Mouse (Mus musculus): Measurements from ENCODE around the gene Ppef1. TPM values are rescaled to one million over a fixed set of nuclear protein-coding genes. Genes with fewer than 3 reads are reported as not detected.

The Ppef1 gene
- polyA plus RNA-seq, 1 experiment = not detected

- Histone ChIP-seq H3K4me3 (ENCODE audit: low read depth, low read length) (no peak overlapping the region), H3K4me1 (ENCODE audit: control insufficient read depth, insufficient read depth, low read length) (no peaks in the 10 kb centered on the region), H3K27me3 (ENCODE audit: control insufficient read depth, insufficient read depth, low read length, poor library complexity, severe bottlenecking) (no peaks in the 10 kb centered on the region), H3K27ac (ENCODE audit: insufficient read depth, low read length) (no peak overlapping the region), H3K9me3 (replicated peaks; ENCODE audit: control insufficient read depth, insufficient read depth, low read length, poor library complexity, severe bottlenecking) (no peaks in the 10 kb centered on the region), H3K9ac (ENCODE audit: low read depth, poor library complexity, severe bottlenecking) (no peak overlapping the region), H3K36me3 (ENCODE audit: control insufficient read depth, insufficient read depth, low read length, poor library complexity, severe bottlenecking) (no peaks in the 10 kb centered on the region)
- no peak for TF ChIP-seq EP300 (IDR thresholded peaks at IDR 0.05; ENCODE audit: insufficient read depth, low read depth, low read length)
- no peak for TF ChIP-seq POLR2A (IDR thresholded peaks at IDR 0.05; ENCODE audit: insufficient read depth, low read length)
- no peak for TF ChIP-seq CTCF (IDR thresholded peaks at IDR 0.05; ENCODE audit: low read depth, low read length)
Observed at GRCm38 (mm10) chrX:160690094-160690493, 45.5 kb downstream of the Ppef1 start.

GRCm38 (mm10) chrX:160669992-160670391, 65.6 kb downstream of the Ppef1 start:
- no peaks in the 10 kb centered on the region for H3K9me3 ChIP-seq (replicated peaks; ENCODE audit: control insufficient read depth, insufficient read depth, low read length, poor library complexity, severe bottlenecking)
- no peak overlapping the region for H3K27ac ChIP-seq (ENCODE audit: insufficient read depth, low read length)
- H3K9ac ChIP-seq (ENCODE audit: low read depth, poor library complexity, severe bottlenecking) = no peak overlapping the region
- H3K4me1 ChIP-seq (ENCODE audit: control insufficient read depth, insufficient read depth, low read length) = no peaks in the 10 kb centered on the region
- no peaks in the 10 kb centered on the region for H3K27me3 ChIP-seq (ENCODE audit: control insufficient read depth, insufficient read depth, low read length, poor library complexity, severe bottlenecking)
- H3K36me3 ChIP-seq (ENCODE audit: control insufficient read depth, insufficient read depth, low read length, poor library complexity, severe bottlenecking) = no peaks in the 10 kb centered on the region
- TF ChIP-seq POLR2A (IDR thresholded peaks at IDR 0.05; ENCODE audit: insufficient read depth, low read length) = no peak
- no peak for TF ChIP-seq EP300 (IDR thresholded peaks at IDR 0.05; ENCODE audit: insufficient read depth, low read depth, low read length)
- no peak for TF ChIP-seq CTCF (IDR thresholded peaks at IDR 0.05; ENCODE audit: low read depth, low read length)
- no peak overlapping the region for H3K4me3 ChIP-seq (ENCODE audit: low read depth, low read length)

GRCm38 (mm10) chrX:160610882-160611644, 124.5 kb downstream of the Ppef1 start:
- Histone ChIP-seq H3K27me3 (ENCODE audit: control insufficient read depth, insufficient read depth, low read length, poor library complexity, severe bottlenecking) (no peaks in the 10 kb centered on the region), H3K4me1 (ENCODE audit: control insufficient read depth, insufficient read depth, low read length) (no peaks in the 10 kb centered on the region), H3K9ac (ENCODE audit: low read depth, poor library complexity, severe bottlenecking) (no peak overlapping the region), H3K27ac (ENCODE audit: insufficient read depth, low read length) (no peak overlapping the region), H3K36me3 (ENCODE audit: control insufficient read depth, insufficient read depth, low read length, poor library complexity, severe bottlenecking) (no peaks in the 10 kb centered on the region), H3K4me3 (ENCODE audit: low read depth, low read length) (no peak overlapping the region), H3K9me3 (replicated peaks; ENCODE audit: control insufficient read depth, insufficient read depth, low read length, poor library complexity, severe bottlenecking) (no peaks in the 10 kb centered on the region)
- no peak for TF ChIP-seq POLR2A (IDR thresholded peaks at IDR 0.05; ENCODE audit: insufficient read depth, low read length)
- no peak for TF ChIP-seq CTCF (IDR thresholded peaks at IDR 0.05; ENCODE audit: low read depth, low read length)
- no peak for TF ChIP-seq EP300 (IDR thresholded peaks at IDR 0.05; ENCODE audit: insufficient read depth, low read depth, low read length)

- Histone ChIP-seq H3K36me3 (ENCODE audit: control insufficient read depth, insufficient read depth, low read length, poor library complexity, severe bottlenecking) (no peaks in the 10 kb centered on the region), H3K27me3 (ENCODE audit: control insufficient read depth, insufficient read depth, low read length, poor library complexity, severe bottlenecking) (no peaks in the 10 kb centered on the region), H3K27ac (ENCODE audit: insufficient read depth, low read length) (no peak overlapping the region), H3K4me1 (ENCODE audit: control insufficient read depth, insufficient read depth, low read length) (no peaks in the 10 kb centered on the region), H3K4me3 (ENCODE audit: low read depth, low read length) (no peak overlapping the region), H3K9me3 (replicated peaks; ENCODE audit: control insufficient read depth, insufficient read depth, low read length, poor library complexity, severe bottlenecking) (no peaks in the 10 kb centered on the region), H3K9ac (ENCODE audit: low read depth, poor library complexity, severe bottlenecking) (no peak overlapping the region)
- TF ChIP-seq EP300 (IDR thresholded peaks at IDR 0.05; ENCODE audit: insufficient read depth, low read depth, low read length) = no peak
- TF ChIP-seq POLR2A (IDR thresholded peaks at IDR 0.05; ENCODE audit: insufficient read depth, low read length) = no peak
- no peak for TF ChIP-seq CTCF (IDR thresholded peaks at IDR 0.05; ENCODE audit: low read depth, low read length)
Observed at GRCm38 (mm10) chrX:160610482-160610881, 125.1 kb downstream of the Ppef1 start.

- H3K4me1 ChIP-seq (ENCODE audit: control insufficient read depth, insufficient read depth, low read length) = no peaks in the 10 kb centered on the region
- no peak overlapping the region for H3K9ac ChIP-seq (ENCODE audit: low read depth, poor library complexity, severe bottlenecking)
- no peak overlapping the region for H3K27ac ChIP-seq (ENCODE audit: insufficient read depth, low read length)
- H3K4me3 ChIP-seq (ENCODE audit: low read depth, low read length) = no peak overlapping the region
- no peaks in the 10 kb centered on the region for H3K9me3 ChIP-seq (replicated peaks; ENCODE audit: control insufficient read depth, insufficient read depth, low read length, poor library complexity, severe bottlenecking)
- no peaks in the 10 kb centered on the region for H3K27me3 ChIP-seq (ENCODE audit: control insufficient read depth, insufficient read depth, low read length, poor library complexity, severe bottlenecking)
- H3K36me3 ChIP-seq (ENCODE audit: control insufficient read depth, insufficient read depth, low read length, poor library complexity, severe bottlenecking) = no peaks in the 10 kb centered on the region
- TF ChIP-seq POLR2A (IDR thresholded peaks at IDR 0.05; ENCODE audit: insufficient read depth, low read length) (no peak), CTCF (IDR thresholded peaks at IDR 0.05; ENCODE audit: low read depth, low read length) (peak; percentile 39)
Observed at GRCm38 (mm10) chrX:160609849-160610248, 125.7 kb downstream of the Ppef1 start.

- H3K9ac ChIP-seq (ENCODE audit: low read depth, poor library complexity, severe bottlenecking) = no peak overlapping the region
- H3K4me1 ChIP-seq (ENCODE audit: control insufficient read depth, insufficient read depth, low read length) = no peaks in the 10 kb centered on the region
- H3K36me3 ChIP-seq (ENCODE audit: control insufficient read depth, insufficient read depth, low read length, poor library complexity, severe bottlenecking) = no peaks in the 10 kb centered on the region
- no peak overlapping the region for H3K4me3 ChIP-seq (ENCODE audit: low read depth, low read length)
- H3K27me3 ChIP-seq (ENCODE audit: control insufficient read depth, insufficient read depth, low read length, poor library complexity, severe bottlenecking) = no peaks in the 10 kb centered on the region
- TF ChIP-seq CTCF (IDR thresholded peaks at IDR 0.05; ENCODE audit: low read depth, low read length) (no peak), POLR2A (IDR thresholded peaks at IDR 0.05; ENCODE audit: insufficient read depth, low read length) (no peak), EP300 (IDR thresholded peaks at IDR 0.05; ENCODE audit: insufficient read depth, low read depth, low read length) (no peak)
- H3K27ac ChIP-seq (ENCODE audit: insufficient read depth, low read length) = no peak overlapping the region
- no peaks in the 10 kb centered on the region for H3K9me3 ChIP-seq (replicated peaks; ENCODE audit: control insufficient read depth, insufficient read depth, low read length, poor library complexity, severe bottlenecking)
Observed at GRCm38 (mm10) chrX:160603981-160604541, 131.5 kb downstream of the Ppef1 start.

All from ES-Bruce4 (cell line).